In the genomic region with DNA sequence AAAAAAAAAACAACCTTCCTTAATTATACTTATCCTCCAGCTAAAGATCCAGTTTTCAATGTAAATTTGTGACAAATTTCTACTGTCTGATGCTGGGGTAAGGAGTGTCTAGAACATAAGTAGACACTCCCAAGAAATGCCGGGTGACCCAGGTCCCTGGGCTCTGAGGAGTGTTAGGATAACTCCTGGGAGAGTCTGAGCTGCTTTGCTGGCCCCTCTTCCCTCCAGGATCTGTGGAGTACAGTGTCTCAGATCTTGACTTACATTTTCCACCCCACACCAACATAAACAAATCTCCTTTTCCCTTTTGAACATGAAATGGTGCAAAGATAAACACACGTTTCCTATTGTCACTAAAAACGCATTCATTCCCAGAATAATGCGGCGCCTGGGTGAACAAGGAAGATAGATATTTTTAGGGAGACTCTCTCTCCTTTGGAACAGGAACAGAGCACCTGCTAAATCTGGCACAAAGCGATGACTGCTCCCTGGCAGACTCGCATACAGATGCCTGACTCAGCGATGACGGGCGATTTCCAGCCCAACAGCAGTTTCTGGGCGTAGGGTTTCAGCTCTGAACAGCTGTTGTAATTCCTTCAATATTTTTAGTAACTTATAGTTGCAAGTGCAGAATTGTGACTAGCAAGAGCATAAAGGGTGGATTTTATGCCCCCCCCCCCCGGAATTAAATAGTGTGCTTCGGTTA, we compare ENCODE assay signal across 9 mouse cellular contexts.
A peak's percentile ranks its signal among the peaks of the same experiment; 100 is the strongest.
DNase-seq lines count a peak whose midpoint lies in the region; ATAC-seq and TF ChIP-seq lines count a peak whose summit lies in the region.
"Had no signal": no experiment of that assay in that cellular context is flagged by ENCODE, and none has a peak within 500 bp of the region (broad histone marks: within the 10 kb centered on the region; RNA-seq: fewer than 3 reads in every experiment).

No protein-coding gene starts in this region.

- no peaks in the 10 kb centered on the region for H3K27me3 ChIP-seq in liver, embryonic 11.5 days (replicated peaks; ENCODE audit: control insufficient read depth, insufficient read depth, low read length)
- H3K27me3 ChIP-seq in heart, adult 2 months (ENCODE audit: control insufficient read depth, insufficient read depth, low read length): no peaks in the 10 kb centered on the region
- H3K27me3 ChIP-seq: liver, embryonic 13.5 days had no signal

- ATAC-seq in liver, embryonic 11.5 days (replicated peaks; ENCODE audit: low FRiP score): no peak

- H3K4me2 ChIP-seq in liver, embryonic 11.5 days: no peak overlapping the region
- H3K4me2 ChIP-seq: liver, embryonic 13.5 days had no signal

- intact Hi-C loops in heart, adult 2 months (cut with DNase I): no loop called here

- peak; percentile 63; the same call in 1 of the 2 replicates for TF ChIP-seq EP300 in heart, adult 2 months (IDR thresholded peaks at IDR 0.05; ENCODE audit: insufficient read depth, low read depth, low read length)

- peak; percentile 12 for DNase-seq in liver
- no peak for DNase-seq in liver, embryonic 11.5 days (ENCODE audit: low spot score)
- DNase-seq in embryo, embryonic 11 days: peak; percentile 18
- peak; percentile 50 to 78 for DNase-seq in heart, adult 2 months
- DNase-seq in layer of hippocampus, postnatal 36 days: peak; percentile 54 to 56
- DNase-seq in right cerebral cortex, adult 2 months (ENCODE audit: low spot score in 2 of 2): peak; percentile 81 to 83
- DNase-seq in c-Kit-positive CD71-positive TER-119-positive erythroid progenitor cells, embryonic 14.5 days (ENCODE audit: low spot score): no peak
- DNase-seq in thymus, postnatal 4 days: no peak
- DNase-seq: liver, embryonic 13.5 days had no signal

- H3K9me3 ChIP-seq in liver, embryonic 11.5 days (ENCODE audit: control insufficient read depth, low read length): no peaks in the 10 kb centered on the region
- H3K9me3 ChIP-seq: liver, embryonic 13.5 days had no signal

- no peak for TF ChIP-seq POLR2A in heart, adult 2 months (IDR thresholded peaks at IDR 0.05; ENCODE audit: insufficient read depth, low read depth, low read length)

- H3K4me1 ChIP-seq in liver, embryonic 11.5 days (replicated peaks; ENCODE audit: control insufficient read depth, insufficient read depth, low read length): no peaks in the 10 kb centered on the region
- no peaks in the 10 kb centered on the region; the same call in 1 of the 2 replicates for H3K4me1 ChIP-seq in heart, adult 2 months (ENCODE audit: control insufficient read depth, insufficient read depth, low read length)
- H3K4me1 ChIP-seq: liver, embryonic 13.5 days had no signal

- H3K9ac ChIP-seq in liver, embryonic 11.5 days (ENCODE audit: low read depth, low read length): no peak overlapping the region
- H3K9ac ChIP-seq in heart, adult 2 months (ENCODE audit: low read depth, low read length): no peak overlapping the region
- H3K9ac ChIP-seq: liver, embryonic 13.5 days had no signal

- no peaks in the 10 kb centered on the region for H3K36me3 ChIP-seq in liver, embryonic 11.5 days (ENCODE audit: control insufficient read depth, insufficient read depth, low read length)
- peaks cover 3% of the 10 kb centered on the region; the same call in 1 of the 2 replicates for H3K36me3 ChIP-seq in heart, adult 2 months (ENCODE audit: control insufficient read depth, insufficient read depth, low read length)
- H3K36me3 ChIP-seq: liver, embryonic 13.5 days had no signal

- H3K4me3 ChIP-seq in liver, embryonic 11.5 days (ENCODE audit: low read depth, low read length): no peak overlapping the region
- no peak overlapping the region for H3K4me3 ChIP-seq in heart, adult 2 months
- H3K4me3 ChIP-seq: liver, embryonic 13.5 days had no signal

- no peak for TF ChIP-seq CTCF in heart, adult 2 months (IDR thresholded peaks at IDR 0.05)

- 62% methylated on average over 13 of the region's 13 CpGs for WGBS in liver, embryonic 11.5 days
- 4% methylated on average over 13 of the region's 13 CpGs for WGBS in heart, adult 2 months

- H3K79me2 ChIP-seq in heart, adult 2 months (replicated peaks; ENCODE audit: control insufficient read depth, insufficient read depth, low read length): no peaks in the 10 kb centered on the region

- H3K27ac ChIP-seq in liver, embryonic 11.5 days (ENCODE audit: low read depth, low read length): no peak overlapping the region
- H3K27ac ChIP-seq in heart, adult 2 months: peak overlapping the region; percentile 43
- H3K27ac ChIP-seq: liver, embryonic 13.5 days had no signal

Comparison
In these comparisons a context has a peak if more than half of its experiments do, and no peak if none do; other contexts are left out.
1. DNase-seq: peak in liver (single experiment), embryo, embryonic 11 days (single experiment), heart, adult 2 months (2 of 2), layer of hippocampus, postnatal 36 days (2 of 2) and right cerebral cortex, adult 2 months (2 of 2); none in liver, embryonic 11.5 days (single experiment), c-Kit-positive CD71-positive TER-119-positive erythroid progenitor cells, embryonic 14.5 days (single experiment) and thymus, postnatal 4 days (single experiment).